Mouse (Mus musculus): ENCODE measurements around the gene Bace2. TPM values are rescaled to one million over a fixed set of nuclear protein-coding genes. Genes with fewer than 3 reads are reported as not detected.

Bace2 gene
- polyA plus RNA-seq, 1 experiment from 2014 or later = 4.4 TPM

DNA sequence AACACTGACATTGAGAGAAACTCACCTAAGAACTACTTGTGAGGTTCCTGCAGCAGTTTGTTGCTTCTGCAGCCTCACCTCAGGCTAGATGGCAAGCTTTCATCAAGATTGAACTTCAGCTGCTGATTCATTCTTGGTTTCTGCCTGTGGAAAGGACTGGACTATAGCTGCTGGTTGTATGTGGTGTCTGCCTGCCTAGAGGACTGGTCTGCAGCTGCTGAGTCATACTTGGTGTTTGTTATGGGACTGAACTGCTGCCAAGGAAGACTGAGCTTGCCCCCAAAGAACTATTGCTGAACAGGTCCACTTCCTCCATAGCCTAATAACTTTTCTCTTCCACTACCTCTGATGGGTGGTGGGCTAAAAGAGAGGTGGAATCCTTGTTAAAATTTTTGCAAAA lies 90.8 kb downstream of the Bace2 start:
- no peak overlapping the region for H3K9ac ChIP-seq (ENCODE audit: low read depth, low read length)
- no peak overlapping the region for H3K4me3 ChIP-seq (ENCODE audit: low read length)
- ATAC-seq (ENCODE audit: low FRiP score, low TSS enrichment) = no peak
- H3K4me1 ChIP-seq (ENCODE audit: control insufficient read depth, insufficient read depth, low read length) = no peaks in the 10 kb centered on the region
- no peak overlapping the region for H3K27ac ChIP-seq (ENCODE audit: low read depth, low read length)
- no peaks in the 10 kb centered on the region for H3K36me3 ChIP-seq (ENCODE audit: control insufficient read depth, insufficient read depth, low read length)
- no peaks in the 10 kb centered on the region for H3K27me3 ChIP-seq (ENCODE audit: control insufficient read depth, insufficient read depth, low read length)
- no peak overlapping the region for H3K4me2 ChIP-seq (replicated peaks; ENCODE audit: low read depth, low read length)
- no peaks in the 10 kb centered on the region for H3K9me3 ChIP-seq (ENCODE audit: control insufficient read depth, low read length)

DNA sequence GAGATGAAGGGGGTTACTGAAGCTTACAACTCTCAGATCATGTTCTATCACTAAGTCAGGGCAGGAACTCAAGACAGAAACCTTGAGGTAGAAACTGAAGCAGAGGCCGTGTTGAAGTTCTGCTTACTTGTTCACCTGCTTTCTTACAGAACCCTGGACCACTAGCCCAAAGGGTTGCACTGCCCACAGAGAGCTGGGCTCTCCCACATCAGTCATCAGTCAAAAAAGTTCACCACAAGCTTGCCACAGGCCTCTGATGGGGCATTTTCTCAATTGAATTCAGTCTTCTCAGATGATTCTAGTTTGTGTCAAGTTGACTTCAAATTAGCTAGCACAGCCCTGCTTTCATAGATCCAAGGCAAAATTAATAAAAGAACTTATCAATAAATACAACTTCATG lies 103.3 kb downstream of the Bace2 start:
- no peak overlapping the region for H3K27ac ChIP-seq (ENCODE audit: low read depth, low read length)
- H3K9ac ChIP-seq (ENCODE audit: low read depth, low read length) = no peak overlapping the region
- H3K36me3 ChIP-seq (ENCODE audit: control insufficient read depth, insufficient read depth, low read length) = no peaks in the 10 kb centered on the region
- no peak overlapping the region for H3K4me3 ChIP-seq (ENCODE audit: low read length)
- H3K9me3 ChIP-seq (ENCODE audit: control insufficient read depth, low read length) = peaks cover 4% of the 10 kb centered on the region; the same call in 1 of the 2 replicates
- ATAC-seq (ENCODE audit: low FRiP score, low TSS enrichment) = no peak
- no peak overlapping the region for H3K4me2 ChIP-seq (replicated peaks; ENCODE audit: low read depth, low read length)
- no peaks in the 10 kb centered on the region for H3K27me3 ChIP-seq (ENCODE audit: control insufficient read depth, insufficient read depth, low read length)
- WGBS = 54% methylated on average over 1 of the region's 1 CpGs
- H3K4me1 ChIP-seq (ENCODE audit: control insufficient read depth, insufficient read depth, low read length) = no peaks in the 10 kb centered on the region

DNA sequence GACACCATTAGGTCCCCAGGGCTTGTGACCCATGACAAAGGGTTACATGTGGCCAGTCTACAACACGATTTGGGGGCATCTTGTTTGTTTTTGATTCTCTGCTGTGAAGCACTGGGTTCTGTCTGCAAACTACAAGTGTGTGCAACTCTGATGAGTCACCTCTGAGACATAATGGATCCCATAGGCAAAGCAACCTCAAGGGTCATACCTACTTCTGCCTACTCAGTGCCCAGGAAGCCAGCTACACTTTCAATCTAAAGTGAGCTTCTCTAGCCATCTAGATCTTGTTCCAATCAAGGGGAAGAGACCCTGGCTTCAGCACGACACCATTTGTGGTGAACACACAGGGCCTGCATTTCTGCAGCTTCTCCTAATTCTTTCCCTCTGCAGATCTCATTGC lies 104.7 kb downstream of the Bace2 start:
- Histone ChIP-seq H3K36me3 (ENCODE audit: control insufficient read depth, insufficient read depth, low read length) (no peaks in the 10 kb centered on the region), H3K27me3 (ENCODE audit: control insufficient read depth, insufficient read depth, low read length) (no peaks in the 10 kb centered on the region), H3K4me2 (replicated peaks; ENCODE audit: low read depth, low read length) (no peak overlapping the region), H3K4me1 (ENCODE audit: control insufficient read depth, insufficient read depth, low read length) (no peaks in the 10 kb centered on the region), H3K27ac (ENCODE audit: low read depth, low read length) (no peak overlapping the region), H3K9ac (ENCODE audit: low read depth, low read length) (no peak overlapping the region), H3K9me3 (ENCODE audit: control insufficient read depth, low read length) (peaks cover 4% of the 10 kb centered on the region; the same call in 1 of the 2 replicates), H3K4me3 (ENCODE audit: low read length) (no peak overlapping the region)
- no peak for ATAC-seq (ENCODE audit: low FRiP score, low TSS enrichment)
- 69% methylated on average over 2 of the region's 2 CpGs for WGBS

DNA sequence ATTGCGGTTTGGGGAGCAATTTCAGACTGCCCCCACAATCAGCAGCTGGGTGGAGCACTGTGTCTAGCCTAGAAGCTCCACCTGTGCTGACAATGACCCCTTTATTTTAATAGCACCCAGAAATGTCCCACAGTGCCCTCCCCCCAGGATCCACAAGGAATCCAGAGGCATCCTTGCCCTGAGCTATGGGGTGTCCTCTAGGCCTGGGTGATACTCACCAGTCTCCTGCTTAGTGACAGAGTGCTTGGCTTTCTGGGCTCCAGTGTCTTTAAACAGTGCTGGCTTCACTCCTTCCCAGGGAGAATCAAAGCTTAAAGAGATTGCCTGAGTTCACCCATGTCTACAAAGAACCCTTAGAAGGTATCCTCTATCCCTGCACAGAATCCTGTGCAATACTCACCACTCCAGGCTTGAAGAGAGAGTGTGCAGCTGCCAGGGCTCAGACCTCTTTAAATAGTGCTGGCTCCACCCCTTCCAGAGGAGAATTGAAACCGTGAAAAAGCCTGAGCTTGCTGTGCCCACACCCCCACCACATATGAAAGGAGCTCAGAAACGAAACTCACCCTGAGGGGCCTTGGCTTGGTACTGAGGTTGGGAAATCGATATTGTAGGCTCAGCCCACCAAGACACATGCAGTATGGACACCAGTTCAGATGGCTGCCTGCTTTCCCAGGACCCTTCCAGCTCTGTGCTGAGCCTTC lies 106.1 kb downstream of the Bace2 start, which contains the start of gene Mx1:
Gene Mx1 (minus strand): TSS at position 427 of the 701 bp plus-strand sequence.
- H3K4me3 ChIP-seq (ENCODE audit: low read length) = no peak within 1 kb of the TSS
- 33% methylated on average over 4 of the region's 4 CpGs for WGBS

DNA sequence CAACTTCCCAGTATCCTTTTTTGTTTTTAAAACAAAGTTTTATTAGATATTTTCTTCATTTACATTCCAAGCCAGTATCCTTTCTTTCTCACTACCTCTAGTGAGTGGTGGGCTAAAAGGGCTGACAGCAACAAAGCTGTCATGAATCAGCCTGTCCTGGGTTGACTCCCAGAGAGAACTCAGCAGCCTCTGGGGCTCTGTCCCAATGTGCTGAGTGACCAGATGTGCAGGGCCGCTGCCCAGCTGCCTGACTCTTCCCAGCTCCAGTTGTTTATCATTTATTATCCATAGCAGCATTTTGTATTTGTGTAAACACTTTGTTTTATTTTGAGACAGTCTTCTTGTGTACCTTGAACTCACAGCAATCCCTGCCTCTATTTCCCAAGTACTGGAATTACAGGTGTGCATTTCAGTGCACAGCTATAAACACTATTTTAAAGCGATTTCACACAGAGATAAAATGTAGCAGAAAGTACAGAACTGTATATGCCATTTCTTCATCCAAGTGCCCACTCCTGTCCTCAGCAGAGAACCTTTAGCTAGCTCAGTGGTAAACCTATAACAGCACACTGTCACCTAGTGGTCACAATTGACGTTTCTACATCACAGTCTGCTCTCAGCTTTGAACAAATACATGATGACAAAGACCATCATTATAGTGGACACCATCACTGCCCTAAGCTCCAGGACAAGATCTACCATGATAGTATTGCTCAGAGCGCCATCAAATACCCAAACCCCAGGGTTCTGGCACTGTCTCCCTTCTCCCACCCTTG lies 109.8 kb downstream of the Bace2 start:
- no peak overlapping the region for H3K9ac ChIP-seq (ENCODE audit: low read depth, low read length)
- no peak for ATAC-seq (ENCODE audit: low FRiP score, low TSS enrichment)
- H3K4me2 ChIP-seq (replicated peaks; ENCODE audit: low read depth, low read length) = no peak overlapping the region
- no peaks in the 10 kb centered on the region for H3K9me3 ChIP-seq (ENCODE audit: control insufficient read depth, low read length)
- 51% methylated on average over 4 of the region's 4 CpGs for WGBS
- H3K27ac ChIP-seq (ENCODE audit: low read depth, low read length) = no peak overlapping the region
- H3K4me3 ChIP-seq (ENCODE audit: low read length) = no peak overlapping the region
- no peaks in the 10 kb centered on the region for H3K36me3 ChIP-seq (ENCODE audit: control insufficient read depth, insufficient read depth, low read length)
- H3K4me1 ChIP-seq (ENCODE audit: control insufficient read depth, insufficient read depth, low read length) = no peaks in the 10 kb centered on the region
- no peaks in the 10 kb centered on the region for H3K27me3 ChIP-seq (ENCODE audit: control insufficient read depth, insufficient read depth, low read length)

More for the DNA sequence above, 106.1 kb downstream of the Bace2 start, which contains the start of gene Mx1:
- H3K4me2 ChIP-seq (replicated peaks; ENCODE audit: low read depth, low read length) = no peak within 1 kb of the TSS
- H3K27ac ChIP-seq (ENCODE audit: low read depth, low read length) = no peak within 1 kb of the TSS
- peaks cover 4% of the 10 kb centered on the region; the same call in 1 of the 2 replicates for H3K9me3 ChIP-seq (ENCODE audit: control insufficient read depth, low read length)
- no peaks in the 10 kb centered on the region for H3K27me3 ChIP-seq (ENCODE audit: control insufficient read depth, insufficient read depth, low read length)
- no peaks in the 10 kb centered on the region for H3K36me3 ChIP-seq (ENCODE audit: control insufficient read depth, insufficient read depth, low read length)
- no peak for ATAC-seq (ENCODE audit: low FRiP score, low TSS enrichment)
- H3K4me1 ChIP-seq (ENCODE audit: control insufficient read depth, insufficient read depth, low read length) = no peaks in the 10 kb centered on the region
- no peak within 1 kb of the TSS for H3K9ac ChIP-seq (ENCODE audit: low read depth, low read length)

DNA sequence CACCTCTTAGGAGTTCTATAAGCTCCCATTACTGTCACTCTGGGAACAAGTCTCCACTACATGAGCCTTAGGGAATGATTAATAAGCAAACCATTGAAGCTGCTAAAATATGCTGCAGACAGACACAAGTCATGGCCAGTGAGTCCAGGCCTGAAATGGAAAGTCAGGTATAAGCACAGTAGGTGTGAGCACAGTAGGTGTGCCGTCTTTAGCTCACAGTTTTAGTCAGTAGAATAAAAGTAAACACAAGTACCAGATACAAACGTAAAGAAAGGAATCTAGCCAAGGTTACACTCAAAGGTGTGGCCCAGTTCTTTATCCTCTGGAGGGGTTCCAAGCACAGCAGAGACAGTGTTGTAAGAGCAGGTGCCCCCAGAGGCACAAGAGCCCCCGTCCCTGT lies 110.9 kb downstream of the Bace2 start:
- no peak for ATAC-seq (ENCODE audit: low FRiP score, low TSS enrichment)
- H3K9me3 ChIP-seq (ENCODE audit: control insufficient read depth, low read length) = no peaks in the 10 kb centered on the region
- no peak overlapping the region for H3K4me2 ChIP-seq (replicated peaks; ENCODE audit: low read depth, low read length)
- H3K9ac ChIP-seq (ENCODE audit: low read depth, low read length) = no peak overlapping the region
- no peaks in the 10 kb centered on the region for H3K4me1 ChIP-seq (ENCODE audit: control insufficient read depth, insufficient read depth, low read length)
- no peak overlapping the region for H3K27ac ChIP-seq (ENCODE audit: low read depth, low read length)
- WGBS = 78% methylated on average over 3 of the region's 3 CpGs
- no peaks in the 10 kb centered on the region for H3K36me3 ChIP-seq (ENCODE audit: control insufficient read depth, insufficient read depth, low read length)
- H3K27me3 ChIP-seq (ENCODE audit: control insufficient read depth, insufficient read depth, low read length) = no peaks in the 10 kb centered on the region
- H3K4me3 ChIP-seq (ENCODE audit: low read length) = no peak overlapping the region

DNA sequence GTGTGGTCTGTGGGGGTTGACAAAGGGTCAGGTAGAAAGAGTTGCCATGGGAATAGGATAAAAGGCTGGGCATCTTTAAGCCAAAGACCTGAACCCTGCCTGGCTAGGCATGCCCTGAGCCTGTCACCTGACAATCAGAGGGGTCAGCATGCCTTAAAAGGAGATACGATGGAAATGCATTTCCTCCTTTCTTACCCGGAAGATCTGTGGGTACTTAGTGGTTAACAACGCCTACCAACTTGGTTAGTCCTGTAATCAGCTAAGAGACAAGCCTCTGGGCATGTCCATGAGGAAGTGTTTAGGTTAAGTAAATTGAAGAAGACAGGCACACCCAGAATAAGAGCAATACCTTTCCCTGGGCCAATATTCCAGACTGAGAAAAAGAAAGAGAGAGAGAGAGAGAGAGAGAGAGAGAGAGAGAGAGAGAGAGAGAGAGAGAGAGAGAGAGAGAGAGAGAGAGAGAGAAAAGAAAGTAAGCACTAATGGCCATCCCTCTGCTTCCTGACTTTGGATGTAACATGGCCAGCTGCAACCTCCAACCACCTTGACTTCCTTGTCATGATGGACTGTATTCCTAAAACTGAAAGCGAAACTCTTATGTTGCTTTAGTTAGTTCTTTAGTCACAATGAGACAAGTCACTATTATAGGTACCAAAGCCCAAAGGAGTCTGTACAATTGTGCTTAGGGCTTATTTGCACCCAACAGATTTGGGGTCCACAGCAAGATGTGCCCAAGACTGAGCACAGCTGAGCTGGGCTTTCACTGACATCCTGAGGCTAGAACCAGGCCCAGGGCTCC lies 111.7 kb downstream of the Bace2 start:
- H3K27me3 ChIP-seq (ENCODE audit: control insufficient read depth, insufficient read depth, low read length) = no peaks in the 10 kb centered on the region
- no peak for ATAC-seq (ENCODE audit: low FRiP score, low TSS enrichment)
- no peak overlapping the region for H3K27ac ChIP-seq (ENCODE audit: low read depth, low read length)
- no peaks in the 10 kb centered on the region for H3K36me3 ChIP-seq (ENCODE audit: control insufficient read depth, insufficient read depth, low read length)
- H3K9ac ChIP-seq (ENCODE audit: low read depth, low read length) = no peak overlapping the region
- H3K9me3 ChIP-seq (ENCODE audit: control insufficient read depth, low read length) = no peaks in the 10 kb centered on the region
- H3K4me3 ChIP-seq (ENCODE audit: low read length) = no peak overlapping the region
- no peaks in the 10 kb centered on the region for H3K4me1 ChIP-seq (ENCODE audit: control insufficient read depth, insufficient read depth, low read length)
- WGBS = 85% methylated on average over 4 of the region's 4 CpGs
- H3K4me2 ChIP-seq (replicated peaks; ENCODE audit: low read depth, low read length) = no peak overlapping the region

DNA sequence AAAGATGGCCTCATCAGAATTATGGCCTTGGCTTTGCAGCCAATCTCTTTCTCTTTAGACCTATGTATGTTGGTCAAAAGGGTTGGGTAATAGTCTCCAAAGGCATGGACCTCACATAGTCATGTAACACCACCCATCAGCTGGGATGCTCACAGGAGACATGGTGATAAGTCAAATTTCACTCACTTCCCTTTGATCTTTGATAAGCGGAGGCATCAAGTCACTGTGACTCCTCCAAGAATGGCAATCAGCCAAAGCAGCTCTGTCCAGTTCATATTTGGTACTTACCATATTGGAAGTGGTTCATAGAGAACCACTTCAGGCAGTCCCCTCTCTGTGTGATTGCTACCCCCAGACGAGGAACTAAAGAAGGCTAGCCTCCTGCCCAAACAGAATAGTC lies 118.1 kb downstream of the Bace2 start:
- no peaks in the 10 kb centered on the region for H3K4me1 ChIP-seq (ENCODE audit: control insufficient read depth, insufficient read depth, low read length)

More for the DNA sequence above, 118.1 kb downstream of the Bace2 start:
- H3K27ac ChIP-seq (ENCODE audit: low read depth, low read length) = no peak overlapping the region
- H3K27me3 ChIP-seq (ENCODE audit: control insufficient read depth, insufficient read depth, low read length) = no peaks in the 10 kb centered on the region
- no peak overlapping the region for H3K4me3 ChIP-seq (ENCODE audit: low read length)
- H3K9ac ChIP-seq (ENCODE audit: low read depth, low read length) = no peak overlapping the region
- WGBS = 77% methylated on average over 2 of the region's 2 CpGs
- no peak overlapping the region for H3K4me2 ChIP-seq (replicated peaks; ENCODE audit: low read depth, low read length)
- H3K36me3 ChIP-seq (ENCODE audit: control insufficient read depth, insufficient read depth, low read length) = no peaks in the 10 kb centered on the region
- H3K9me3 ChIP-seq (ENCODE audit: control insufficient read depth, low read length) = no peaks in the 10 kb centered on the region
- ATAC-seq (ENCODE audit: low FRiP score, low TSS enrichment) = no peak

Data from kidney, embryonic 14.5 days (tissue).